Mouse (Mus musculus): ENCODE data around the gene Tgtp1.
"Not testable (repeated sequence)": the region's sequence is repeated elsewhere in the genome, so short reads cannot be mapped to it uniquely, and the experiment has no call there.

DNA sequence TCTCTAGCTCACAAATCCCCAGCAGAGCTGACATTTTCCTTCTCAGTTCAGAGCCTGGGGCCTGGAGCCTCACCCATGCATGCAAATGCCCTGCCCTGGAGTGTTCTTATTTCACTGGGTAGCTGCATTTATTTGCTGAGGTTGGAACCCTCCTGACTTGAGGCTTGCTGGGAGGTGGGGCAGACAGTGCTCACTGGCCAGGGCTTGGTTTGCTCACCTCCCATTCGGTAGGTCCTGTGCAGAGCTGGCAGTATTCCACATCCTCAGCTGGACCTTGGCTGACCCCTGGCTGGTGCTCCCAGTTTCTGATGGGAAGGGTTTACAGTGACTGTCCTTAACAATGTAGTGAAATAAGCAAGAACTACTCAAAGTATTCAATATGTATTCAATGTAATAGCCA is 12.8 kb upstream of the Tgtp1 start:
- TF ChIP-seq POLR2A (IDR thresholded peaks at IDR 0.05; ENCODE audit: borderline replicate concordance, extremely low read depth, low read depth, low read length); CTCF (IDR thresholded peaks at IDR 0.05; ENCODE audit: insufficient read depth, low read length): not testable (repeated sequence)

Data from lung, adult 2 months (tissue).